Mouse (Mus musculus): ENCODE measurements around the gene Dusp1. TPM values are rescaled to one million over a fixed set of nuclear protein-coding genes. Genes with fewer than 3 reads are reported as not detected.

The Dusp1 gene
- total and polyA plus RNA-seq, 3 experiments = 5.0 to 41.8 (median 6.3) TPM

DNA sequence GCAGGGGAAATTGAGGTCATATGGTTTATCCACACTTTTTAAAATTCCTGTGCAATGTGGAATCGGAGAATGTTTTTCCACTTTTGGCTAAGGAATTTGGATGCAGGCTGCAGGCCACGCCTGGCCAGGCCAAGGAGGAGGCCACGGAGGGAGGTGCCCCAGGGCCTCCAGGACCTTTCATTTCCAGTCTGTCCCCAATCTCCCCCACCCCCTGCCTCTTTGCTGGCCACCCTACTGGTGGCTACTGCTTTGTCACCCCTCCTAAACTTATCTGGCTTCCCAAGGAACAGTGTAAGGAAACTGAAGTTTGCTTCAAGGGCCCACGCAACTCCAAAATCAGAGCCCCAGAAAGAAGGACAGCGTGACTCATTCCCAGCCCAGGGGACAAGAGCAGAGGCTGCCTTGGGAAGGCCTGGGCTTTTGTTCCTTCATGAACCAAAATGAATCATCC is 32.1 kb downstream of the Dusp1 start:
- H3K36me3 ChIP-seq (replicated peaks) = no peaks in the 10 kb centered on the region
- TF ChIP-seq GATA2 (IDR thresholded peaks at IDR 0.05; ENCODE audit: borderline replicate concordance, low read depth, low read length) (no peak), GATA1 (IDR thresholded peaks at IDR 0.05; ENCODE audit: borderline replicate concordance, low read length) (no peak), TAL1 (conservative IDR thresholded peaks at IDR 0.05; ENCODE audit: low read depth, low read length) (no peak), CTCF (IDR thresholded peaks at IDR 0.05; ENCODE audit: low read depth, low read length) (no peak), POLR2AphosphoS5 (IDR thresholded peaks at IDR 0.05; ENCODE audit: insufficient replicate concordance, low read depth, low read length) (no peak)
- H3K4me3 ChIP-seq (ENCODE audit: low read depth, low read length) = no peak overlapping the region
- H3K9me3 ChIP-seq (replicated peaks) = no peaks in the 10 kb centered on the region
- DNase-seq (ENCODE audit: low spot score) = no peak
- peaks cover 64% of the 10 kb centered on the region for H3K4me1 ChIP-seq (ENCODE audit: insufficient read depth, low read depth, low read length)
- ATAC-seq (ENCODE audit: extremely low read depth, insufficient number of reproducible peaks, low FRiP score, poor library complexity, severe bottlenecking) = no peak
- H3K27me3 ChIP-seq (ENCODE audit: insufficient read depth, low read length) = peaks cover 17% of the 10 kb centered on the region

DNA sequence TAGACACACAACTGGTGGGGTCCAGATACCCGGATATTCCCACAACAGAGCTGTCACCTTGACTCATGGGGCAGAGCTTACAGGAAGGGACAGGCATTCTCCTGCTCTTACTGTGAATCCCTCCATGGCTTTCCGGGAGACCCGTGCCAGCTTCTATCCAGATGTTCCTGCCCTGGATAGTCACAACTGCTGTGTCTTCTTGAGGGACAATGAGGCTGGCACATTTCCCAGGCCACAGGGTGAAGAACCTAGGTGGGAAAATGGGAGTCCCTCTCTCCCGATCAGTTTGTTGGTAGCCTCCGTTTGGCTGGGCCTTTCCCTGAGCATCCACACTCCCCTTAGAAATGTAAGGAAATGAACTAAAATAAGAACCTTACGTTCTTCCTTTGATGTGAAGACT is 33.2 kb downstream of the Dusp1 start:
- ATAC-seq (ENCODE audit: extremely low read depth, insufficient number of reproducible peaks, low FRiP score, poor library complexity, severe bottlenecking) = no peak
- peaks cover 18% of the 10 kb centered on the region for H3K27me3 ChIP-seq (ENCODE audit: insufficient read depth, low read length)
- H3K9me3 ChIP-seq (replicated peaks) = no peaks in the 10 kb centered on the region
- H3K4me1 ChIP-seq (ENCODE audit: insufficient read depth, low read depth, low read length) = peaks cover 63% of the 10 kb centered on the region
- TF ChIP-seq POLR2AphosphoS5 (IDR thresholded peaks at IDR 0.05; ENCODE audit: insufficient replicate concordance, low read depth, low read length) (no peak), CTCF (IDR thresholded peaks at IDR 0.05; ENCODE audit: low read depth, low read length) (no peak), GATA2 (IDR thresholded peaks at IDR 0.05; ENCODE audit: borderline replicate concordance, low read depth, low read length) (no peak), TAL1 (conservative IDR thresholded peaks at IDR 0.05; ENCODE audit: low read depth, low read length) (no peak), GATA1 (IDR thresholded peaks at IDR 0.05; ENCODE audit: borderline replicate concordance, low read length) (no peak)
- no peaks in the 10 kb centered on the region for H3K36me3 ChIP-seq (replicated peaks)
- H3K4me3 ChIP-seq (ENCODE audit: low read depth, low read length) = no peak overlapping the region
- DNase-seq (ENCODE audit: low spot score) = no peak

- no peaks in the 10 kb centered on the region for H3K9me3 ChIP-seq (replicated peaks)
- DNase-seq (ENCODE audit: low spot score) (no peak), ATAC-seq (ENCODE audit: extremely low read depth, insufficient number of reproducible peaks, low FRiP score, poor library complexity, severe bottlenecking) (no peak)
- H3K36me3 ChIP-seq (replicated peaks) = no peaks in the 10 kb centered on the region
- peaks cover 58% of the 10 kb centered on the region for H3K4me1 ChIP-seq (ENCODE audit: insufficient read depth, low read depth, low read length)
- no peak for TF ChIP-seq CTCF (IDR thresholded peaks at IDR 0.05; ENCODE audit: low read depth, low read length)
- no peak for TF ChIP-seq POLR2AphosphoS5 (IDR thresholded peaks at IDR 0.05; ENCODE audit: insufficient replicate concordance, low read depth, low read length)
- TF ChIP-seq TAL1 (conservative IDR thresholded peaks at IDR 0.05; ENCODE audit: low read depth, low read length) = no peak
- TF ChIP-seq GATA1 (IDR thresholded peaks at IDR 0.05; ENCODE audit: borderline replicate concordance, low read length) = no peak
- no peak for TF ChIP-seq GATA2 (IDR thresholded peaks at IDR 0.05; ENCODE audit: borderline replicate concordance, low read depth, low read length)
- H3K4me3 ChIP-seq (ENCODE audit: low read depth, low read length) = no peak overlapping the region
- peaks cover 22% of the 10 kb centered on the region for H3K27me3 ChIP-seq (ENCODE audit: insufficient read depth, low read length)
Observed at GRCm38 (mm10) chr17:26527291-26527690, 34.6 kb downstream of the Dusp1 start.

DNA sequence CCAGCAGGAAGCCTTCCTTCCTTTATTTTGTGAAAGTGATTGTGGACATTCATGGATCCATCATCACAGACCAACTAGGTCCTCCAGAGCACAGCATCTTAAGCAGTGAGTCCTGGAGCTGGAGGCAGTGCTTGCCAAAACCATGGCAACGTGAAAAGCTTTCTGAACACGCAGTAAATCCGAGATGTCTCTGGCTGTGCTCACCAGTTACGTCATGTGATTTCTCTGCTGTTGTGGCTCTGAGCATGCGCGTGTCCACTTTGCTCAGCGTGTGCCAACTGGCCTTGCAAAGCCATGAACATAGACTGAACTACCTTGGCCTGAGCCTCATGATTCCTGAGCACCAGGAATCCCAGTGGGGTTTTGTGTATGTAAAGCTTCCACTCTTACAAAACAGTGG is 36.6 kb downstream of the Dusp1 start:
- TF ChIP-seq POLR2AphosphoS5 (IDR thresholded peaks at IDR 0.05; ENCODE audit: insufficient replicate concordance, low read depth, low read length) (no peak), TAL1 (conservative IDR thresholded peaks at IDR 0.05; ENCODE audit: low read depth, low read length) (no peak), CTCF (IDR thresholded peaks at IDR 0.05; ENCODE audit: low read depth, low read length) (no peak), GATA2 (IDR thresholded peaks at IDR 0.05; ENCODE audit: borderline replicate concordance, low read depth, low read length) (no peak), GATA1 (IDR thresholded peaks at IDR 0.05; ENCODE audit: borderline replicate concordance, low read length) (no peak)
- Histone ChIP-seq H3K27me3 (ENCODE audit: insufficient read depth, low read length) (peaks cover 19% of the 10 kb centered on the region), H3K9me3 (replicated peaks) (no peaks in the 10 kb centered on the region), H3K36me3 (replicated peaks) (no peaks in the 10 kb centered on the region), H3K4me1 (ENCODE audit: insufficient read depth, low read depth, low read length) (peaks cover 40% of the 10 kb centered on the region), H3K4me3 (ENCODE audit: low read depth, low read length) (no peak overlapping the region)
- no peak for ATAC-seq (ENCODE audit: extremely low read depth, insufficient number of reproducible peaks, low FRiP score, poor library complexity, severe bottlenecking)
- DNase-seq (ENCODE audit: low spot score) = no peak

DNA sequence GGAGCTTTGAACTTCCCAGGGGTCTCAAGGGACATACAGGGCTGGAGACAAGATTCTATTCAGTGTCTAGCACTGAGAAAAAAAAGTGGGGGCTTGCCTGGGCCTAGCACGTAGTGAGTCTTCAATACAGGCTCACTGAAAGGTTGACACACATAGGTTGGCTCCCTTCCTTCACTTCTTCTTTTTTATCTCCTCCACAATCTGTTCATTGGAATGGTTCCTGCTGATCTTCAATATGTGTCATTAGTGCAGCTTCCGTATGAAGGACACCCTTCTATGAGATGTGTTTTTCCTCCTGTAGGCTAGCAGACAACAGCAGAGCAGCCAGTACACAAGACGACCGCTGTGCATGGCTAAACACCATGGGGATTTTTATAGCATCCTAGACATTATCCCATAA is 37.1 kb downstream of the Dusp1 start:
- TF ChIP-seq GATA1 (IDR thresholded peaks at IDR 0.05; ENCODE audit: borderline replicate concordance, low read length) = no peak
- no peak for TF ChIP-seq CTCF (IDR thresholded peaks at IDR 0.05; ENCODE audit: low read depth, low read length)
- no peak for TF ChIP-seq GATA2 (IDR thresholded peaks at IDR 0.05; ENCODE audit: borderline replicate concordance, low read depth, low read length)
- TF ChIP-seq TAL1 (conservative IDR thresholded peaks at IDR 0.05; ENCODE audit: low read depth, low read length) = no peak
- TF ChIP-seq POLR2AphosphoS5 (IDR thresholded peaks at IDR 0.05; ENCODE audit: insufficient replicate concordance, low read depth, low read length) = no peak
- Histone ChIP-seq H3K9me3 (replicated peaks) (no peaks in the 10 kb centered on the region), H3K36me3 (replicated peaks) (no peaks in the 10 kb centered on the region), H3K4me1 (ENCODE audit: insufficient read depth, low read depth, low read length) (peaks cover 35% of the 10 kb centered on the region), H3K27me3 (ENCODE audit: insufficient read depth, low read length) (peaks cover 18% of the 10 kb centered on the region), H3K4me3 (ENCODE audit: low read depth, low read length) (no peak overlapping the region)
- no peak for DNase-seq (ENCODE audit: low spot score)
- ATAC-seq (ENCODE audit: extremely low read depth, insufficient number of reproducible peaks, low FRiP score, poor library complexity, severe bottlenecking) = no peak

- TF ChIP-seq GATA2 (IDR thresholded peaks at IDR 0.05; ENCODE audit: borderline replicate concordance, low read depth, low read length) (no peak), TAL1 (conservative IDR thresholded peaks at IDR 0.05; ENCODE audit: low read depth, low read length) (no peak), GATA1 (IDR thresholded peaks at IDR 0.05; ENCODE audit: borderline replicate concordance, low read length) (no peak), POLR2AphosphoS5 (IDR thresholded peaks at IDR 0.05; ENCODE audit: insufficient replicate concordance, low read depth, low read length) (no peak), CTCF (IDR thresholded peaks at IDR 0.05; ENCODE audit: low read depth, low read length) (no peak)
- H3K36me3 ChIP-seq (replicated peaks) = no peaks in the 10 kb centered on the region
- DNase-seq (ENCODE audit: low spot score) = no peak
- H3K27me3 ChIP-seq (ENCODE audit: insufficient read depth, low read length) = peaks cover 15% of the 10 kb centered on the region
- ATAC-seq (ENCODE audit: extremely low read depth, insufficient number of reproducible peaks, low FRiP score, poor library complexity, severe bottlenecking) = no peak
- H3K4me1 ChIP-seq (ENCODE audit: insufficient read depth, low read depth, low read length) = peaks cover 32% of the 10 kb centered on the region
- H3K4me3 ChIP-seq (ENCODE audit: low read depth, low read length) = no peak overlapping the region
- no peaks in the 10 kb centered on the region for H3K9me3 ChIP-seq (replicated peaks)
Observed at GRCm38 (mm10) chr17:26524316-26524715, 37.6 kb downstream of the Dusp1 start.
